Mouse (Mus musculus) hindbrain, embryonic 14.5 days (tissue): ENCODE data around the gene Pfkfb4. TPM values are rescaled to one million over a fixed set of nuclear protein-coding genes. Genes with fewer than 3 reads are reported as not detected.

ENCODE experiments used
- ATAC-seq: fragments of 200-750 bp; cut with Nextera tagmentation; 2 replicates; pipeline ENCODE4 v1.8.0; 2017; ENCODE audit warnings: moderate number of reproducible peaks, mild to moderate bottlenecking, moderate TSS enrichment, moderate library complexity; ENCODE audit not compliant: low FRiP score
- DNase-seq: peaks from one replicate; pipeline ENCODE4 v3.0.0-alpha.2; 2015; ENCODE audit warnings: low spot score
- H3K27ac ChIP-seq: fragments of 300-500 bp; sonication (generic); 2 replicates; pipeline ENCODE4 v1.5.1; 2014; ENCODE audit warnings: mild to moderate bottlenecking, moderate library complexity
- H3K27me3 ChIP-seq: fragments of 300-500 bp; sonication (generic); 2 replicates; pipeline ENCODE4 v1.6.1; 2014; ENCODE audit warnings: mild to moderate bottlenecking, low read length, mixed read lengths; ENCODE audit not compliant: control insufficient read depth, insufficient read depth
- H3K36me3 ChIP-seq: fragments of 300-500 bp; sonication (generic); replicated peaks from 2 replicates; pipeline ENCODE4 v1.6.1; 2014; ENCODE audit not compliant: control insufficient read depth, insufficient read depth
- H3K4me1 ChIP-seq: fragments of 300-500 bp; sonication (generic); replicated peaks from 2 replicates; pipeline ENCODE4 v1.6.1; 2014; ENCODE audit warnings: antibody characterized with exemption, low read length, mixed read lengths; ENCODE audit not compliant: control insufficient read depth, insufficient read depth
- H3K4me2 ChIP-seq: fragments of 300-500 bp; sonication (generic); replicated peaks from 2 replicates; pipeline ENCODE4 v1.6.1; 2014; ENCODE audit warnings: mild to moderate bottlenecking, moderate library complexity
- H3K4me3 ChIP-seq: fragments of 300-500 bp; sonication (generic); replicated peaks from 2 replicates; pipeline ENCODE4 v1.5.1; 2014; ENCODE audit warnings: mild to moderate bottlenecking, low read length
- H3K9ac ChIP-seq: fragments of 300-500 bp; sonication (generic); 2 replicates; pipeline ENCODE4 v1.6.1; 2014
- H3K9me3 ChIP-seq: fragments of 300-500 bp; sonication (generic); 2 replicates; pipeline ENCODE4 v1.6.1; 2016; ENCODE audit warnings: low read length; ENCODE audit not compliant: control insufficient read depth
- WGBS: fragments of 180-500 bp; shearing (Covaris S2); extraction: QIAGEN DNeasy Blood & Tissue Kit; methylation state at CpG from one replicate; pipeline ENCODE4 v1.1.7; 2014; 5-methylcytosine and 5-hydroxymethylcytosine counted together
- polyA plus RNA-seq: library from polyadenylated mRNA; unstranded; fragments of >200 nt; fragmentation: Nextera tagmentation; extraction: Ambion mirVana; gene quantifications from 2 replicates; pipeline ENCODE4 v1.2.1, GENCODE M21; 2014

Pfkfb4 gene
- polyA plus RNA-seq, result 22.5 and 23.9 TPM in 2 replicates

DNA sequence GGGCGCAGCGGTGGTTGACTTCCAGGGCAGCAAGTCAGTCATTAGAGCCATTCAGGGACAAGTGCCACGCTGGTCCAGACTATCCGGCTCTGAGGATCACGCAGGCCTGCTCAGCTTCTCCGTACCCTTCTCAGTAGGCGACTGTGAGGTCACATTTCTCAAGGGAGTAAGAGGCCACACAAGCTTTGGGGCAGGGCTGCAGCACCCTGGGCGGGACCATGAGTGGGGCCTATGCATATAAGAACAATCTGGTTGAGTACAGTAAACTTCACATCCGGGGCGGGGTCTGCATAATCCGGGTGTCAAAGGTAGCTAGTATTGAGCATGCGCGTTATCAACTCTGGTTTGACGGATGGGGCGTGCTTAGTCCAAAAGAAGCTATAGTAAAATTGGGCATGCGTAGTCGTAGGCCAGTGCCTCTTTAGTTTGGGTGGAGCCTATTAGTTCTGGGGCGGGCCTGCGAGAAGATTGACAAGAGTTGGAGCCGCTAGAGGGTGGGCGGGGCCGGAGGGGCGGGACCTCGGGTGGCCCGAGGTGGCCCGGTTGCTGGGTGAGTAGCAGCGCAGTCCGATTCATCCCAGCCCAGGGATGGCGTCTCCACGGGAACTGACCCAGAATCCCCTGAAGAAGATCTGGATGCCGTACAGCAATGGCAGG is at the start of gene Pfkfb4:
Gene Pfkfb4, plus strand, starts transcription at position 351 of the 657 bp plus-strand sequence.
- H3K4me1 ChIP-seq, result peaks cover 19% of the 10 kb centered on the region
- H3K27ac ChIP-seq, result peak within 1 kb of the TSS; percentile 84
- peak within 1 kb of the TSS; percentile 75 for H3K4me2 ChIP-seq
- H3K9ac ChIP-seq, result peak within 1 kb of the TSS; percentile 65
- ATAC-seq, result peak; percentile 95
- DNase-seq, result peak; percentile 96
- H3K36me3 ChIP-seq, result no peaks in the 10 kb centered on the region
- no peaks in the 10 kb centered on the region for H3K9me3 ChIP-seq
- H3K4me3 ChIP-seq, result peak within 1 kb of the TSS; percentile 51
- 1% methylated on average over 31 of the region's 31 CpGs for WGBS
- no peaks in the 10 kb centered on the region for H3K27me3 ChIP-seq

DNA sequence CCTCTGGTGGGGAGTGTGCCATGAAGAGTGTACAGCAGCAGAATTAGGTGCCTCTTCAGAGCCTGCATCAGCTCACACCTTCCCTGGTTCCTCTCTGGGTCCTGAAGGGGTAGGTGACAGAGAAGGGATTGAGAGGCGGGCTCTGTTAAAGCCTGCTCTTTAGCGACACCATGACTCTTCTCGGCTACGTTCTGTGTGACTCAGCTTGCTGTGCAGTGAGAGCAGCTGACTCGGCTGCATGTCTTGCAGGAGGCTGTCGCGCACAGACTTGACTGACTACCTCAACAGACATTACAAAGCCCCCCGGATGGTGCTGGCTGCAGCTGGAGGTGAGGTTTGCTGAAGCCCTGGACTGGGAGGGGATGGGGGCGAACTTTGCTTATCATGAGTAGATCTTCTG is 46.5 kb upstream of the Pfkfb4 start:
- 84% methylated on average over 9 of the region's 9 CpGs for WGBS
- no peak overlapping the region for H3K4me2 ChIP-seq
- H3K27me3 ChIP-seq, result no peaks in the 10 kb centered on the region
- H3K27ac ChIP-seq, result no peak overlapping the region
- no peak for DNase-seq
- H3K4me3 ChIP-seq, result no peak overlapping the region
- no peak for ATAC-seq
- H3K9ac ChIP-seq, result no peak overlapping the region
- H3K4me1 ChIP-seq, result no peaks in the 10 kb centered on the region
- no peaks in the 10 kb centered on the region for H3K9me3 ChIP-seq
- H3K36me3 ChIP-seq, result peaks cover 90% of the 10 kb centered on the region

DNA sequence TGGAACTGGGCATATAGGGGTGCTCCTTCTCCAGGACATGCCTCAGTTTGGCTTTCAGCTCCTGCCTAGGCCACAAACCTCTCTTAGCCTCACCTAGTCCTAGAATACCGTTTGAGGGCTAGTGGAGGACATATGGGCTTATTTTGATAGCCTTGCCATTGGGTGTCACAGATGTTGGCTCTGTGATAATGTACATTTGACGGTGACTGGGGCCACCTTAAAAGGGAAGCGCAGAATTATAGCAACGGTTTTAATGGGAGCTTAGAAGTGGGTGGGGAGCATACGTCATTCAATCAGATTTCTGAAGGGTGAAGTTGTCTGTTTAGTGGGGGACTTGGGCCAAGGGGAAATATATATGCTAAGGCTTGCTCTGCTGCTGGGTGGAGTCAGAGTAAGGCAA is 46.0 kb upstream of the Pfkfb4 start:
- no peak overlapping the region for H3K9ac ChIP-seq
- WGBS, result 90% methylated on average over 5 of the region's 5 CpGs
- H3K4me3 ChIP-seq, result no peak overlapping the region
- no peaks in the 10 kb centered on the region for H3K9me3 ChIP-seq
- no peak overlapping the region for H3K27ac ChIP-seq
- H3K36me3 ChIP-seq, result peaks cover 90% of the 10 kb centered on the region
- ATAC-seq (no peak), DNase-seq (no peak)
- no peak overlapping the region for H3K4me2 ChIP-seq
- H3K4me1 ChIP-seq, result no peaks in the 10 kb centered on the region
- no peaks in the 10 kb centered on the region for H3K27me3 ChIP-seq

DNA sequence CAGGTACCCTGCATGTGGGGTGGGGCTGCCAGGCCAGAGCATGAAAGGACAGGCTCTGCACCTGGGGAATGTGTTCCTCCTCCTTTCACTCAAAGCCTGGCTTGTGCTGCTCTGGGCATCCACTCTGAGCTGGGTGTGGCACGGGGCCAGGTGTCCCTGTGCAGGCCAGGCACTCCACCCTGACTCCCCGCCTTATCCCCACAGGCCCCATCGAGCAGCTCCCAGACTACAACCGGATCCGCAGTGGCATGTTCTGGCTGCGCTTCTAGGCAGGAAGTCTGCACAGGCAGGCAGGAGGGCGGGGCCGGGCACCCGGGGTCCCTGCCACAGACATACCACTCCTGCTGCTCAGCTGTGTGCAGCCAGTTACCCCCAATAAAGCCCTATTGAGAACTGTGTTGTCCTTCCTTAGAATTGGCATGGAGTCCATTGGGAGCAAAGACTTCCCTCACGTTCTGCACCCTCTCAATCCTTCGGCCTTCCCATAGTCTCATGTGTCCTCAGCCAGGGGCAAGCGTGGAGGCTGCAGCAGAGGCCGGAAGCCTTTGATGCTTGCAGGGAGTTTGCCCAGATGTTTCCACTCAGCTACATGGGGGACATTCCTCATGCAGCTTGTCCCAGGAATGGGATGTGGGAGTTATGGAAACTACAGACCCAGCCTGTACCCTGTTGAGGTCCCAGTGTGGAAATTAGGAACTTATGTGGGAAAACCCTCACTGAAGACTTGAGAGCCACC is 42.2 kb upstream of the Pfkfb4 start:
- Histone ChIP-seq H3K4me1 (no peaks in the 10 kb centered on the region), H3K4me3 (no peak overlapping the region), H3K9ac (no peak overlapping the region), H3K27me3 (peaks cover 24% of the 10 kb centered on the region), H3K4me2 (no peak overlapping the region), H3K27ac (no peak overlapping the region), H3K9me3 (no peaks in the 10 kb centered on the region), H3K36me3 (peaks cover 62% of the 10 kb centered on the region)
- ATAC-seq, result no peak
- WGBS, result 87% methylated on average over 13 of the region's 13 CpGs
- no peak for DNase-seq

DNA sequence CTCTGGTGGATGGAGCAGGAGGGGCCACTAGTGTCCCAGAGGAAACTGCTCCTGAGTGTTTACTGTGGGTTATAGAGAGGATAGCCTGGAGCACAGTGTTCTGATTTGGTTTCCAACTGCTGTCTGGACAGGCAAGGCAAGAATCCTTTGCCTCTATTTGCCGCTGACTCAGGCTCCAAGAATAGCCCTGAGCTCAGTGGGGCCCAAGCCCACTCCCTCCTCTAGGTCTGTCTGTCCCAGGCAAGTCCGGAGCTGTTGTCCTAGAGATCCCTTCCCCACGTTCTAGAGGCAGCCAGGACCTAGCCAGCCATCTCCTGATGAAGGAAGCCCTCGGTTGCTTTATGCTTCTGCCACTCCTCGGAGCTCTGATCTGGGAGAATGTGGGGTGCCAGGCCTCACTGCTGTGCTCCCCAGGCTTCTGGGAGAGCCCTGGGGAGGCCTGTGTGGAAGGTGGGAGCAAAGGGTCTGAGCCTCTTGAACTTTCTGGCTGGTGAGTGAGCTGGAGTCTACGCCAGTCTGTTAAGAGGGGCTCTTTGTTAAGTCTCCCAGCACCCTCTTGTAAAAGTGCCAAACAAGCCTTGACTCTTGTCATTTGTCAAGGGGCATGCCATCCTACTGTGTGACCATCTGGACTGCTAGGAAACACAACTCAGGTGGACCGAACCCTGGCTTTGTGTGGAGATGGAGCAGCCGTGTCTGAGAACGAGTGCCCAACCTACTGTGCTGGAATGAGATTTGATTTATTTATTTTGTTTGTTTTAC is 41.4 kb upstream of the Pfkfb4 start:
- Histone ChIP-seq H3K4me1 (no peaks in the 10 kb centered on the region), H3K27me3 (peaks cover 24% of the 10 kb centered on the region), H3K4me3 (no peak overlapping the region), H3K27ac (no peak overlapping the region), H3K4me2 (no peak overlapping the region), H3K36me3 (peaks cover 55% of the 10 kb centered on the region), H3K9ac (no peak overlapping the region), H3K9me3 (no peaks in the 10 kb centered on the region)
- ATAC-seq (no peak), DNase-seq (no peak)
- WGBS, result 86% methylated on average over 9 of the region's 9 CpGs

DNA sequence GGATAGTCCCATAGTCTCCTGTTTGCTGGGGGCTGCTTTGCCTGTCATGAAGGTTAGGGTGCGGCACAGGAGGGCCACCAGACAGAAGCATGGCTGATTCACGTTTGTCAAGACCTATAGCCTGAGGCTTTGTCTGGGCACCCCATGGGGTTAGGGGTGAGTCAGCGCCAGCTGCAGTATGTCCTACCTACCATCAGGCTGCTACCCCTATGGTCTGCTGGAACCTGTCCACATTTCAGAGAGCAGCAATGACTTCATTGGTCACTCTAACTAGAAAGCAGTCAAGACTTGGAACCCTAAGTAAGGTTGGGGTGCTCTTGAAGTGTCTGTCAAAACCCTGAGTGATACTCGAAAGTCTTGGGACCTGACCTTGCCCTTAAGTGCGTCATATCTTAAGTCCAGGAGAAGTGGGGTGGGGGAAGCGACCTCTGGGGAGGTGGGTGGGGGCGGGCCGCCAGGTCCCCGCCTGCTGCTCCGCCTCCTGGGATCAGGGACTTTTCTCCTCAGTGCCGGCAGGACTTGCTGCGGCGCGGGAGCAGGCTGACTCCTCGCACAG is 38.4 kb upstream of the Pfkfb4 start, which contains the start of gene Col7a1:
Gene Col7a1, plus strand, starts transcription at position 506 of the 556 bp plus-strand sequence.
- Histone ChIP-seq H3K4me2 (no peak within 1 kb of the TSS; the same call in 1 of the 2 replicates), H3K36me3 (peaks cover 28% of the 10 kb centered on the region), H3K9ac (no peak within 1 kb of the TSS), H3K4me1 (no peaks in the 10 kb centered on the region), H3K4me3 (no peak within 1 kb of the TSS), H3K9me3 (no peaks in the 10 kb centered on the region), H3K27ac (no peak within 1 kb of the TSS), H3K27me3 (peaks cover 24% of the 10 kb centered on the region)
- WGBS, result 13% methylated on average over 15 of the region's 15 CpGs
- ATAC-seq (no peak), DNase-seq (no peak)

DNA sequence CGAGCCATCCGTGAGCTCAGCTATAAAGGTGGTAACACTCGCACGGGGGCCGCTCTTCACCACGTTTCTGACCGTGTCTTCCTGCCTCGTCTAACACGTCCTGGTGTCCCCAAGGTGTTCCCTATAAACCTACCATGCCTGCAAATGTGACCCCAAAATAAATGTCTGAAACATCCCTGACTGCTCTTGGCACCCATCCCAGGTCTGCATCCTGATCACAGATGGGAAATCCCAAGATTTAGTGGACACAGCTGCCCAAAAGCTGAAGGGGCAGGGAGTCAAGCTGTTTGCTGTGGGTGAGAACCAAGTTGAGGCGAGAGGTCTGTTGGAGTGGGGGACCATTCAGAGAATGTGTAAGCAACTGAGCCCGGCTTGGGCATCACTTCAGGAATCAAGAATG is 36.3 kb upstream of the Pfkfb4 start:
- Histone ChIP-seq H3K27ac (no peak overlapping the region), H3K27me3 (peaks cover 24% of the 10 kb centered on the region), H3K9ac (no peak overlapping the region), H3K4me1 (no peaks in the 10 kb centered on the region), H3K36me3 (peaks cover 7% of the 10 kb centered on the region), H3K4me2 (no peak overlapping the region), H3K9me3 (no peaks in the 10 kb centered on the region), H3K4me3 (no peak overlapping the region)
- WGBS, result 95% methylated on average over 11 of the region's 11 CpGs
- no peak for ATAC-seq
- DNase-seq, result no peak

DNA sequence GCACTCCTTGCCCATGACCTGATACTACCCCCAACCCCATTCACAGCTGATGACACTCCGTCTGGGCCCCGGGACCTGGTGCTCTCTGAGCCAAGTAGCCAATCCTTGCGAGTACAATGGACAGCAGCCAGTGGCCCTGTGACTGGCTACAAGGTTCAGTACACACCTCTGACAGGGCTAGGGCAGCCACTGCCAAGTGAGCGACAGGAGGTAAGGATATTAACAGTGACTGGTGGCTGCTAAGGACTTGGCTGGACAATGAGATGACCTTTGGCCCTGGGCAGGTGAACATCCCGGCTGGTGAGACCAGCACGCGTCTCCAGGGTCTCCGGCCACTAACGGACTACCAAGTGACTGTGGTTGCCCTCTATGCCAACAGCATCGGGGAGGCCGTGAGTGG is 35.7 kb upstream of the Pfkfb4 start:
- WGBS, result 91% methylated on average over 11 of the region's 11 CpGs
- H3K36me3 ChIP-seq, result peaks cover 2% of the 10 kb centered on the region; the same call in 1 of the 2 replicates
- no peak for ATAC-seq

DNA sequence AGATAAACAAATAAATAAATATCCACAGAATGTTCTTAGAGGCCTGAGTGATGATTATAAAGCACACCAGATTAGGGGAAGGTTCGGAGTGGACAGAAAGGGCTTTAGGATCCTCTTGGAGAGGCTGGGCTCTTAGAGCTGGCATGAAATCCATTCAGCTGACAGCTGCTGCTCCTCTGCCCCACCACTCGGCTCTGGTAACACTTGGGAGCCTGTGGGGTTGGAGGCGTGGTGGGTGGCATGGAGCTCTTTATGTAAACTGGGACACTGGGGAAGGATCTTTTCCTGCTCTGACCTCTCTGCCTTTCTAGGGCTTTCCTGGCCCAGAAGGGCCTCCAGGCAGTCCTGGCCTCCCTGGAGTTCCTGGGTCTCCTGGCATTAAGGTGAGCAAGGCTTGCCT is 28.0 kb upstream of the Pfkfb4 start:
- ATAC-seq, result no peak

More for the DNA sequence above, 35.7 kb upstream of the Pfkfb4 start:
- H3K27me3 ChIP-seq, result peaks cover 24% of the 10 kb centered on the region
- no peaks in the 10 kb centered on the region for H3K9me3 ChIP-seq
- DNase-seq, result no peak
- no peak overlapping the region for H3K4me3 ChIP-seq
- H3K4me2 ChIP-seq, result no peak overlapping the region
- H3K9ac ChIP-seq, result no peak overlapping the region
- H3K27ac ChIP-seq, result no peak overlapping the region
- no peaks in the 10 kb centered on the region for H3K4me1 ChIP-seq

More for the DNA sequence above, 28.0 kb upstream of the Pfkfb4 start:
- Histone ChIP-seq H3K4me1 (no peaks in the 10 kb centered on the region), H3K4me2 (no peak overlapping the region), H3K9me3 (no peaks in the 10 kb centered on the region), H3K36me3 (no peaks in the 10 kb centered on the region), H3K9ac (no peak overlapping the region), H3K27me3 (no peaks in the 10 kb centered on the region), H3K4me3 (no peak overlapping the region), H3K27ac (no peak overlapping the region)
- 69% methylated on average over 3 of the region's 3 CpGs for WGBS
- DNase-seq, result no peak
